Mouse (Mus musculus) induced T-regulatory cell, adult 2 months (primary cell): Measurements from ENCODE around the gene Grk1.

Source experiments
- DNase-seq: peaks from one replicate; pipeline ENCODE4 v3.0.0-alpha.2; 2012; ENCODE audit warnings: low read depth

Grk1 gene

DNA sequence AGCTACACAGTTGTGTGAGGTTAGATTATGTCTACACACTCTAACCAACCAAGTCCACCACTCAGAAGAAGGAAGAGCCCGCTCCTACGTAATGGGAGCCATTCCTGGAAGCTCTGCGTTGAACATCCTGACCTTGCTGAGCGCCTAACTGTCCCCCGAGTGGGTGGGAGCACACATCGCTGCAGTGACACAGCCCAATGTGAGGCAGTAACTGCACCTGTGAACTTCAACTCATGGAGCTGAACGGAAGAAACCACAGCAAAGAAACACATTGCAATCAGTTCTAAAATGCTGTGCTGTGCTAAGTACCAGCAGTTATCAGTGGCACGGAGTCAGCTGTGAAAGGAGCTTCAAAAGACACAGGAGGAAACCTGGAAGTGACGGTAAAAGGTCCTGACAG lies 23.3 kb downstream of the Grk1 start:
- no peak for DNase-seq

DNA sequence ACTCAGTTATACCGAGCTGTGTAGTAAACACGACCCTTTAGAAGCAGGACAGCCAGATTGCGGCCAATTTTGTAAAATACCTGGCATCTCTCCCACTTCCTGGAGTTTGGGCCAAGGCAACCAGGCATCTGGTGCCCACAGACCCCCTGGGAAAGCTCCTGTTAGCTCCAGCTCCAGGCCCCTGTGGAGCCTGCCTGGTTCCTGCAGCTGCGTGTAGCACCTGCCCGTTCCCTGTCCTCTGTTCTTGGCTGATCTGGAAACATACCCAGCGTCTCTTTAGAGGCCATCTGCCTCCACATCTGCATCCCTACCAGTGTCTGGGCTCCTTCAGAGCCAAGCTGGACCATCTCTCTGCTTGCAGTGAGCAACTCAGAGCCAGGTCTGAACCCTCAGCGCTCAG lies 25.5 kb downstream of the Grk1 start:
- no peak for DNase-seq

DNA sequence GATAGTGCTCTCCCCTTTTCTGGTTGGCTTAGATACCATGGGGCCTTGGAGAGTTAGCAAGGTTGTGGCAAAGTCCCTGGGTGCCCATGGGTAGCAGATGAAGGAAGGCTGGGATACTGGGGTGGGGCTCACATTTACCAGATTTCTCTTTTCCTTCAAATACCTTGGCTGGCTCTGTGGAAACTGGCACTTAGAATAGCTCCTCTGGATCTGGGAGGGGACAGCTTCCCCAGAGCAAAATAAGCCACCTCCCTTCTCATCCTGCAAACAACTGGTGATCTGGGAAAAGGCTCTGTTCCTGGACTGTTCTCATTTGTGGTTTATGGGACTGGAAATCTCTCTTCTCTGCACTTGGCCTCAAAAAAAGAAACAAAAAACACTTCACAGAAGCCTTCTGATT lies 26.0 kb downstream of the Grk1 start:
- no peak for DNase-seq

GRCm38 (mm10) chr8:13433130-13433529 lies 28.2 kb downstream of the Grk1 start:
- DNase-seq = no peak

GRCm38 (mm10) chr8:13434889-13435288 lies 30.0 kb downstream of the Grk1 start, which contains the start of gene Tmem255b:
TSS of gene Tmem255b (plus strand) at chr8:13435189.
- no peak for DNase-seq

GRCm38 (mm10) chr8:13436052-13436451 lies 31.2 kb downstream of the Grk1 start:
- no peak for DNase-seq

GRCm38 (mm10) chr8:13437531-13437930 lies 32.6 kb downstream of the Grk1 start:
- no peak for DNase-seq

- DNase-seq = no peak
These were observed 37.3 kb downstream of the Grk1 start for GRCm38 (mm10) chr8:13442152-13442551.

DNA sequence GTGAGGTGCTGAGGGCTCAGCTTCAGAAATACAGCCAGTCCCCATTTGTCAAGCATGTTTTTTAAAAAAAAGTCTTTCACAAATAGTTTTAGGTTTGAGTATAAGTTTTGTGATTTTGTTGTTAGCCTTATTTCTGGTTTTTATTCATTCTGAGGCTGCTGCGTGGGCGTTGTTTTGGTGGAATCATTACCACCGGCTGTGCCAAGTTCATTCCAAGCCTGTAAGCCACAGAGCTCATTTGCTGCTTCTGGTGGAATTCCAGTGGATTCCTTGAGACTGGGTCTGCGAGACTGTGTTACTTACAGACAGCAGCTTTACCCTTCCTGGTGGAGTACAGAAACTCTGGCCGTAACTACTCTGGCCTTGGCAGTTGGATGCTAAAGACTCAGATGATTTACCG lies 41.6 kb downstream of the Grk1 start:
- no peak for DNase-seq

DNA sequence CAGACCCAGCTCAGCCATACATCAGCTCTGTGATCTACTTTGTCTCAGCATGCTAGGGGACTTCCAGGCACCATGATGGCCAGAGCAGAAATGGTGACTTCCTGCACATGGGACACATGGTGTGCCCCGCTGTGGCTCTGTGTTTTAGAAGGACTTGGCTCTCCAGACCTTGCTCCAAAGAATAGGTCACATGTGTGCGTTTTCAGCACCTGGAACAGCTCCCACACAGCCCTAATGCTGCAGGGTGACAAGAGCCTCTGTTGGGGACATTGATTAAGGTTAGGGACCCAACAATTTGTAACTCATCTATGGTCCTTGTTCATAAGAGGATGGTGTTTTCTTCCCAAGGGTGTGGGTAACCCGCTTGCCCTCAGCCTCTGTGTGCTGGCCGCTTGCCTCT lies 43.3 kb downstream of the Grk1 start:
- peak; percentile 4 for DNase-seq

GRCm38 (mm10) chr8:13451747-13452277 lies 46.9 kb downstream of the Grk1 start:
- no peak for DNase-seq

GRCm38 (mm10) chr8:13454341-13455113 lies 49.6 kb downstream of the Grk1 start:
- no peak for DNase-seq

GRCm38 (mm10) chr8:13455295-13455694 lies 50.4 kb downstream of the Grk1 start:
- peak; percentile 50 for DNase-seq

DNA sequence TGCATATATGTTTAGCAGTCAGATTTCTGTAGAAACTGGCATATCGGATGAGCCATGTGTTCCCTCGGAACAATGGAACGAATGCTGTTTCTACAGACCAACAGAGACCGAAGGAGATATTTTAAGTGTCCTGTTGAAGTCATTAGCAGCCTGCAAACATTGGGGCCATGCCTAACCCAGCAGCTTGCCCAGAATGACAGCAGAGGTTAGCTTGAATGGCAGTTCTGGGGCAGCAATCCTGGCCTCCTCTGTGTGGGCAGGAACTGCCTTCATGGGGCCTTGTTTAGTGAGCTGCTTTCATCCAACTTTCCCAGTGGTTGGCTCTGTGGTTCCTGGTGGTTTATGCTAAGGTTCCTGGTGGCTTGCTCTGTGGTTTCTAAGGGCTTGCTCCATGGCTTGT lies 54.5 kb downstream of the Grk1 start:
- DNase-seq = no peak

DNA sequence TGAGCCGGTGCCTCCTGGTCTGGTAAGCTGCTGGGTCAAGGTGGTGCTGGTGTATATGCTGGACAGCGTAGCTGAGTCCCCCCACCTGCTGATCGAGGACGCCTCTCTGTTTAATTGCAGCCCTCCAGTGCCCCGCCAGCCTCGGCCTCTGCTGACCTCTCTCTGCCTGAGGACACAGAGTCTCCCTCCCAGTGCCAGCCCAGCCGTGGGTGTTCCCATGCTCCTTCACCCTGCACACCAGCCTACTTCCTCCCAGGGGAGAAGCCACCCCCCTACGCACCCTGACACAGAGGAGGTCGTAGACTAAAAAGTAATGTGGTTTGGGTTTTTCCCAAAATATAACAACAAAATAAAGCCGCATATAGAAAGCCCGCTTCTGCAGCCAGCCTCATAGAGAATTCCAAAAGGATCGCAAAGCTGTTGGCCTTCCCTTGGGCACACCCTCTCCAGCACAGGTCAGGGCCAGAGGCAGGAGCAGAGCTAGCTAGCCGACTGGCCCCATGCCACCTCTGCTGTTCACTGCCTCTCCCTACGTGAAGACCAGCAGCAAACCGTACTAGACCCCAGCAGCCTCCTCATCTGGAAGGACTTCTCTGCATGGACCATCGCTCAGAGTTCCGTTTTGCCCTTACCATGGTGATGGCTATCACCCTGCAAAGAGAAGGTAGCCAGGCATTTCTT lies 56.3 kb downstream of the Grk1 start:
- DNase-seq = no peak

- DNase-seq = peak; percentile 61
These were observed 57.0 kb downstream of the Grk1 start for GRCm38 (mm10) chr8:13461843-13462242.

GRCm38 (mm10) chr8:13462392-13462791 lies 57.5 kb downstream of the Grk1 start:
- DNase-seq = no peak

DNA sequence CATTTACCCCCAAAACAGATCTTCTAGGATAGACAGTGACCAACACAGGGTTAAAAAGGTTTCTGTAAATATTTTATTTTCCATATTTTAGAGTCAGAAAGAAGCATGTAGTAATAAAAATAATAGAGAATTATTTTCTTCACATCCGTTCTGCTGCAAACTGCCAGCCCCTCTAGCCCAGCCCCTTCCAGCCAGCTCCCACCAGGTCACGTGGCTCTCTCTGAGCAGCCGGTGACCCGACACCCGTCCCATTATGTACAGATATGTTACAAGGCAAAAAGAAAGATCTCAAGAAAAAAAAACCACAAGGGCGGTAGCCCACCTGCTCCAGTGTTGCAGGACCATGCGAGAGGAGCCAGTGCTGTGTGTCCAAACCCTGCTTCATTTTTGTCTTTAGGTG lies 60.4 kb downstream of the Grk1 start:
- DNase-seq = no peak

GRCm38 (mm10) chr8:13466989-13467388 lies 62.1 kb downstream of the Grk1 start:
- peak; percentile 3 for DNase-seq

GRCm38 (mm10) chr8:13468737-13469136 lies 63.9 kb downstream of the Grk1 start:
- no peak for DNase-seq

DNA sequence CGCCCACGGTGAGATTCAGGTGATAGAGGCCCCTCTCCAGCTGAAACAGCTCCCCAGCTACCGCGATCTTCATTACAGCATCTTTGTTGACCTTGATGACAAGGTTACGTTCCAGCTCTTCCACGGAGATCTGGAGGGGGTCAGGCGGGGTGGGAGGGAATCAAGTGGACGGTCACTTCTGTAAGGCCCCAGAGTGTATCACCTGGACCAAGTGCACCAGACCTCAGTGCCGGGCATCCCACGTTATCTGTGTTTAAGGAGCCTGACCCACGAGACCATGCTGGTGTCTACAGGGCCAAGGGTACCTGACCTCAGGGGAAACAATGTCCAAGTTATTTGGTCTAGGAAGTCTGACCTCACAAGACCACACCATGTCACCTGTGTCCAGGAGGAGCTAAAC lies 66.6 kb downstream of the Grk1 start:
- no peak for DNase-seq
